Mouse (Mus musculus) heart, embryonic 15.5 days (tissue): ENCODE measurements around the gene Cercam. TPM values are rescaled to one million over a fixed set of nuclear protein-coding genes. Genes with fewer than 3 reads are reported as not detected.
A peak's percentile ranks its signal among the peaks of the same experiment; 100 is the strongest.
"Not testable (repeated sequence)": the region's sequence is repeated elsewhere in the genome, so short reads cannot be mapped to it uniquely, and the experiment has no call there.

Experiments used
- ATAC-seq: fragments of 200-750 bp; cut with Nextera tagmentation; replicated peaks from 2 replicates; pipeline ENCODE4 v1.8.0; 2017; ENCODE audit warnings: low read depth, moderate TSS enrichment; ENCODE audit not compliant: insufficient number of reproducible peaks, insufficient read depth, low FRiP score
- H3K27ac ChIP-seq: fragments of 300-500 bp; sonication (generic); 2 replicates; pipeline ENCODE4 v1.5.1; 2015; ENCODE audit warnings: mild to moderate bottlenecking, inconsistent platforms
- H3K27me3 ChIP-seq: fragments of 300-500 bp; sonication (generic); 2 replicates; pipeline ENCODE4 v1.6.1; 2015; ENCODE audit warnings: inconsistent platforms
- H3K36me3 ChIP-seq: fragments of 300-500 bp; sonication (generic); 2 replicates; pipeline ENCODE4 v1.6.1; 2015; ENCODE audit warnings: mild to moderate bottlenecking, inconsistent platforms
- H3K4me1 ChIP-seq: fragments of 300-500 bp; sonication (generic); replicated peaks from 2 replicates; pipeline ENCODE4 v1.6.1; 2015; ENCODE audit warnings: inconsistent platforms
- H3K4me2 ChIP-seq: fragments of 300-500 bp; sonication (generic); 2 replicates; pipeline ENCODE4 v1.6.1; 2015; ENCODE audit warnings: inconsistent platforms, mild to moderate bottlenecking, moderate library complexity
- H3K4me3 ChIP-seq: fragments of 300-500 bp; sonication (generic); 2 replicates; pipeline ENCODE4 v1.5.1; 2015; ENCODE audit warnings: mild to moderate bottlenecking, inconsistent platforms
- H3K9ac ChIP-seq: fragments of 300-500 bp; sonication (generic); 2 replicates; pipeline ENCODE4 v1.6.1; 2015; ENCODE audit warnings: mild to moderate bottlenecking, inconsistent platforms
- H3K9me3 ChIP-seq: fragments of 300-500 bp; sonication (generic); replicated peaks from 2 replicates; pipeline ENCODE4 v1.6.1; 2016; ENCODE audit warnings: inconsistent platforms
- WGBS: fragments of 180-500 bp; shearing (Covaris S2); methylation state at CpG from one replicate; pipeline ENCODE4 v1.1.7; 2015; ENCODE audit warnings: mixed read lengths; 5-methylcytosine and 5-hydroxymethylcytosine counted together
- microRNA-seq: library from miRNA; unstranded; fragments of <30 nt; microRNA quantifications from one replicate; pipeline ENCODE4, GENCODE M21; 2016
- polyA plus RNA-seq: library from polyadenylated mRNA; unstranded; fragments of >200 nt; fragmentation: Nextera tagmentation; extraction: Ambion mirVana; gene quantifications from 2 replicates; pipeline ENCODE4 v1.2.1, GENCODE M21; 2015

Cercam gene
- polyA plus RNA-seq, 1 experiment from 2014 or later = 17.9 TPM

GRCm38 (mm10) chr2:29908171-29908570 is 39.2 kb downstream of the Cercam start:
- not testable (repeated sequence) for ATAC-seq

GRCm38 (mm10) chr2:29910042-29910441 is 41.1 kb downstream of the Cercam start:
- H3K27ac ChIP-seq = no peak overlapping the region
- H3K9ac ChIP-seq = no peak overlapping the region
- H3K4me3 ChIP-seq = no peak overlapping the region
- no peak for ATAC-seq
- no peaks in the 10 kb centered on the region for H3K27me3 ChIP-seq
- H3K9me3 ChIP-seq = no peaks in the 10 kb centered on the region
- H3K4me2 ChIP-seq = no peak overlapping the region
- peaks cover 67% of the 10 kb centered on the region for H3K36me3 ChIP-seq
- no peaks in the 10 kb centered on the region for H3K4me1 ChIP-seq
- WGBS = 90% methylated on average over 2 of the region's 2 CpGs

More at GRCm38 (mm10) chr2:29908171-29908570, 39.2 kb downstream of the Cercam start:
- 89% methylated on average over 2 of the region's 2 CpGs for WGBS
- not testable (repeated sequence) for H3K4me1 ChIP-seq, H3K27ac ChIP-seq, H3K9me3 ChIP-seq, H3K27me3 ChIP-seq, H3K4me3 ChIP-seq, H3K4me2 ChIP-seq, H3K9ac ChIP-seq
- H3K36me3 ChIP-seq = peaks cover 69% of the 10 kb centered on the region

- Histone ChIP-seq H3K9ac (no peak overlapping the region), H3K4me3 (no peak overlapping the region), H3K4me1 (peaks cover 5% of the 10 kb centered on the region; the same call in 1 of the 2 replicates), H3K27me3 (no peaks in the 10 kb centered on the region), H3K9me3 (no peaks in the 10 kb centered on the region), H3K4me2 (no peak overlapping the region), H3K27ac (no peak overlapping the region), H3K36me3 (peaks cover 77% of the 10 kb centered on the region)
- 85% methylated on average over 11 of the region's 11 CpGs for WGBS
- ATAC-seq = 0 out of 2 replicates have a peak, but pooled peaks have one; percentile 31
Measured at GRCm38 (mm10) chr2:29917621-29918020, 48.7 kb downstream of the Cercam start.

GRCm38 (mm10) chr2:29922011-29922410 is 53.0 kb downstream of the Cercam start:
- Histone ChIP-seq H3K27me3 (no peaks in the 10 kb centered on the region), H3K36me3 (peaks cover 83% of the 10 kb centered on the region), H3K27ac (no peak overlapping the region), H3K4me2 (no peak overlapping the region), H3K4me3 (no peak overlapping the region), H3K9me3 (no peaks in the 10 kb centered on the region), H3K9ac (no peak overlapping the region), H3K4me1 (peaks cover 5% of the 10 kb centered on the region; the same call in 1 of the 2 replicates)
- 44% methylated on average over 11 of the region's 11 CpGs for WGBS
- no peak for ATAC-seq

- Histone ChIP-seq H3K9ac (no peak overlapping the region), H3K4me1 (peaks cover 5% of the 10 kb centered on the region; the same call in 1 of the 2 replicates), H3K36me3 (peaks cover 86% of the 10 kb centered on the region), H3K27me3 (no peaks in the 10 kb centered on the region), H3K4me3 (no peak overlapping the region), H3K27ac (no peak overlapping the region), H3K9me3 (no peaks in the 10 kb centered on the region), H3K4me2 (no peak overlapping the region)
- ATAC-seq = no peak
- WGBS = 85% methylated on average over 5 of the region's 5 CpGs
Measured at GRCm38 (mm10) chr2:29926542-29926941, 57.6 kb downstream of the Cercam start.

GRCm38 (mm10) chr2:29930506-29930905 is 61.5 kb downstream of the Cercam start:
- no peak for ATAC-seq
- Histone ChIP-seq H3K4me3 (no peak overlapping the region), H3K27me3 (no peaks in the 10 kb centered on the region), H3K9ac (no peak overlapping the region), H3K4me2 (no peak overlapping the region), H3K36me3 (peaks cover 47% of the 10 kb centered on the region), H3K4me1 (no peaks in the 10 kb centered on the region), H3K27ac (no peak overlapping the region), H3K9me3 (no peaks in the 10 kb centered on the region)
- WGBS = 84% methylated on average over 10 of the region's 10 CpGs

GRCm38 (mm10) chr2:29931194-29931593 is 62.2 kb downstream of the Cercam start:
- Histone ChIP-seq H3K4me2 (no peak overlapping the region), H3K27ac (no peak overlapping the region), H3K4me1 (peaks cover 6% of the 10 kb centered on the region), H3K27me3 (no peaks in the 10 kb centered on the region), H3K9ac (no peak overlapping the region), H3K36me3 (peaks cover 40% of the 10 kb centered on the region), H3K4me3 (no peak overlapping the region), H3K9me3 (no peaks in the 10 kb centered on the region)
- 90% methylated on average over 6 of the region's 6 CpGs for WGBS
- ATAC-seq = no peak

Small RNAs within 50 kb of the gene (microRNA-seq; reads per million reads assigned to microRNA genes)
- gene Mir219a-2 (not detected), gene Mir219b (not detected)

Other genes with a start within 250 kb of the Cercam start
- 11.6 and 15.5 TPM in 2 replicates for gene Rapgef1, start 249.4 kb upstream of the Cercam start, polyA plus RNA-seq
- gene Gm13420, start 117.5 kb upstream of the Cercam start, polyA plus RNA-seq = not detected in 2 replicates
- not detected in 2 replicates for gene Gm13547, start 109.9 kb upstream of the Cercam start, polyA plus RNA-seq
- gene Coq4, start 81.7 kb upstream of the Cercam start, polyA plus RNA-seq = 22.9 and 28.7 TPM in 2 replicates
- 21.0 and 29.8 TPM in 2 replicates for gene Trub2, start 80.7 kb upstream of the Cercam start, polyA plus RNA-seq
- 9.7 and 12.6 TPM in 2 replicates for gene Slc27a4, start 66.5 kb upstream of the Cercam start, polyA plus RNA-seq
- gene Urm1, start 49.1 kb upstream of the Cercam start, polyA plus RNA-seq = 13.0 and 18.6 TPM in 2 replicates
- 42.4 and 45.2 TPM in 2 replicates for gene Odf2, start 20.1 kb downstream of the Cercam start, polyA plus RNA-seq
- 34.2 and 41.2 TPM in 2 replicates for gene Gle1, start 66.3 kb downstream of the Cercam start, polyA plus RNA-seq
- 81.7 and 104 TPM in 2 replicates for gene Sptan1, start 96.4 kb downstream of the Cercam start, polyA plus RNA-seq
- gene Wdr34, start 179.7 kb downstream of the Cercam start, polyA plus RNA-seq = 18.7 and 25.0 TPM in 2 replicates
- gene Set, start 188.2 kb downstream of the Cercam start, polyA plus RNA-seq = 194 and 206 TPM in 2 replicates
- gene Pkn3, start 208.5 kb downstream of the Cercam start, polyA plus RNA-seq = 11.0 and 11.1 TPM in 2 replicates
- gene Zdhhc12, start 224.5 kb downstream of the Cercam start, polyA plus RNA-seq = 25.8 and 31.3 TPM in 2 replicates